Mouse (Mus musculus): ENCODE data around the gene Tmem143.

- no peak for TF ChIP-seq CTCF (IDR thresholded peaks at IDR 0.05; ENCODE audit: borderline replicate concordance, control insufficient read depth, extremely low read depth, insufficient read depth, low read length, poor library complexity)
- no peak for TF ChIP-seq POLR2A (IDR thresholded peaks at IDR 0.05; ENCODE audit: control insufficient read depth, extremely low read depth, insufficient read depth, low read length, poor library complexity)
Observed at GRCm38 (mm10) chr7:45929688-45930087, 32.9 kb downstream of the Tmem143 start.

All from thymus, adult 2 months (tissue).